Mouse (Mus musculus) spleen, adult 2 months (tissue): Measurements from ENCODE around the gene Ascl3.

Experiments used
- CTCF ChIP-seq: fragments of 200-500 bp; IDR thresholded peaks from 2 replicates; pipeline ENCODE4 v1.5.1; 2011; ENCODE audit warnings: mild to moderate bottlenecking, inconsistent platforms; ENCODE audit not compliant: insufficient read depth, insufficient read length, insufficient replicate concordance; ENCODE audit errors: extremely low read depth
- POLR2A ChIP-seq: fragments of 200-500 bp; IDR thresholded peaks from 2 replicates; pipeline ENCODE4 v1.6.1; 2011; ENCODE audit warnings: low read depth, low read length, inconsistent platforms

DNA sequence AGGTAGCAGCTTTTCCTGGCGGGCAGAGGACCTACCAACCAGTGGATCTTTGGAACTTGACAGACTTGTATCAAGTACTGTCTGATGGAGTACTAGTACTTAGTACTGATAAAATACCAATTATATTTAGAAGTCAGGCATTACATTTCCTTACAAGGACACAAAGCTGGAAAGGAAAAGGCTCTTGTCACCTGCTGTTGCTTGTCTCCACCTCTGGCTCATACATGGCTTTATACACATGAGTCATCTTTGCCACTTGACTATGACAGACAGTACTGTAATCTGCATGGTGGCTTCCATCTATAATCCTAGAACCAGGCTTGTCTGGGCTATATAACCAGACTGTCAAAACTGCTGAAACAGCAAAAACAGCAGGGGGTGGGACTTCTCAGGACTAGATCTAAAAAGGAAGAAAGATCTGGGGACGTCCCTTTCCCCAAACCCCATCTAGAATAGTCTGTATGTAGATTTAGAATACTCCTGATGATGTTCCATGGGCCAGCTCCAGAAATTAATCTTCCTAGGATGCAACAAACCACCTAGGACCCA lies 18.0 kb downstream of the Ascl3 start:
- TF ChIP-seq CTCF, result no peak
- no peak for TF ChIP-seq POLR2A
